Mouse (Mus musculus): Measurements from ENCODE around the gene Myo3a. TPM values are rescaled to one million over a fixed set of nuclear protein-coding genes. Genes with fewer than 3 reads are reported as not detected.

Gene Myo3a
- total RNA-seq, 2 experiments from 2014 or later = not detected

Small RNA genes within 50 kb of the gene (microRNA-seq; reads per million reads assigned to microRNA genes)
- 0 reads per million in 2 experiments for gene Gm23636
- 0 reads per million in 2 experiments for gene Mir3967
